Mouse (Mus musculus): ENCODE results near the gene Arap1. TPM values are rescaled to one million over a fixed set of nuclear protein-coding genes. Genes with fewer than 3 reads are reported as not detected.
A peak's percentile ranks its signal among the peaks of the same experiment; 100 is the strongest.

Arap1 gene
- polyA plus RNA-seq, 1 experiment from 2014 or later, result 7.0 TPM

GRCm38 (mm10) chr7:101427736-101428135, 79.9 kb downstream of the Arap1 start:
- no peaks in the 10 kb centered on the region for H3K36me3 ChIP-seq
- no peak overlapping the region for H3K27ac ChIP-seq (replicated peaks)
- H3K4me2 ChIP-seq (replicated peaks), result no peak overlapping the region
- 4% methylated on average over 2 of the region's 2 CpGs for WGBS
- no peak overlapping the region for H3K9ac ChIP-seq (replicated peaks)
- no peaks in the 10 kb centered on the region for H3K9me3 ChIP-seq
- ATAC-seq (replicated peaks), result no peak
- H3K4me3 ChIP-seq, result no peak overlapping the region
- peaks cover 37% of the 10 kb centered on the region for H3K4me1 ChIP-seq
- H3K27me3 ChIP-seq, result no peaks in the 10 kb centered on the region

GRCm38 (mm10) chr7:101435038-101435437, 87.2 kb downstream of the Arap1 start:
- Histone ChIP-seq H3K27me3 (no peaks in the 10 kb centered on the region), H3K4me3 (no peak overlapping the region), H3K36me3 (no peaks in the 10 kb centered on the region), H3K4me1 (no peaks in the 10 kb centered on the region), H3K4me2 (replicated peaks) (no peak overlapping the region), H3K27ac (replicated peaks) (no peak overlapping the region), H3K9ac (replicated peaks) (no peak overlapping the region), H3K9me3 (no peaks in the 10 kb centered on the region)
- WGBS, result 26% methylated on average over 6 of the region's 6 CpGs
- no peak; the same call in 1 of the 2 replicates for ATAC-seq (replicated peaks)

- Histone ChIP-seq H3K27me3 (no peaks in the 10 kb centered on the region), H3K27ac (replicated peaks) (no peak overlapping the region), H3K4me2 (replicated peaks) (no peak overlapping the region), H3K9me3 (no peaks in the 10 kb centered on the region), H3K4me3 (no peak overlapping the region), H3K36me3 (no peaks in the 10 kb centered on the region), H3K4me1 (no peaks in the 10 kb centered on the region), H3K9ac (replicated peaks) (no peak overlapping the region)
- no peak for ATAC-seq (replicated peaks)
- WGBS, result 18% methylated on average over 1 of the region's 1 CpGs
Measured at GRCm38 (mm10) chr7:101437876-101438275, 90.0 kb downstream of the Arap1 start.

- no peaks in the 10 kb centered on the region for H3K27me3 ChIP-seq
- no peak overlapping the region for H3K4me2 ChIP-seq (replicated peaks)
- H3K4me3 ChIP-seq, result no peak overlapping the region
- WGBS, result 57% methylated on average over 10 of the region's 10 CpGs
- no peaks in the 10 kb centered on the region for H3K36me3 ChIP-seq
- no peaks in the 10 kb centered on the region for H3K9me3 ChIP-seq
- H3K27ac ChIP-seq (replicated peaks), result peak overlapping the region; percentile 4; the same call in 1 of the 2 replicates
- no peak overlapping the region for H3K9ac ChIP-seq (replicated peaks)
- ATAC-seq (replicated peaks), result peak; percentile 44; the same call in 1 of the 2 replicates
- no peaks in the 10 kb centered on the region for H3K4me1 ChIP-seq
Measured at GRCm38 (mm10) chr7:101443093-101443492, 95.2 kb downstream of the Arap1 start.

- Histone ChIP-seq H3K4me3 (no peak overlapping the region), H3K27ac (replicated peaks) (no peak overlapping the region), H3K4me2 (replicated peaks) (no peak overlapping the region), H3K27me3 (no peaks in the 10 kb centered on the region), H3K9ac (replicated peaks) (no peak overlapping the region), H3K36me3 (no peaks in the 10 kb centered on the region), H3K4me1 (no peaks in the 10 kb centered on the region), H3K9me3 (no peaks in the 10 kb centered on the region)
- no peak for ATAC-seq (replicated peaks)
- WGBS, result 76% methylated on average over 4 of the region's 4 CpGs
Measured at GRCm38 (mm10) chr7:101444211-101444610, 96.3 kb downstream of the Arap1 start.

- no peak overlapping the region for H3K4me2 ChIP-seq (replicated peaks)
- 0 out of 2 replicates have a peak, but pooled peaks have one; percentile 1 for ATAC-seq (replicated peaks)
Measured at GRCm38 (mm10) chr7:101449855-101450254, 102.0 kb downstream of the Arap1 start.

GRCm38 (mm10) chr7:101450422-101451401, 102.8 kb downstream of the Arap1 start:
- under 1% methylated on average over 68 of the region's 68 CpGs for WGBS
- Histone ChIP-seq H3K9me3 (no peaks in the 10 kb centered on the region), H3K4me2 (replicated peaks) (peak overlapping the region; percentile 98), H3K27ac (replicated peaks) (no peak overlapping the region), H3K27me3 (peaks cover 14% of the 10 kb centered on the region; the same call in 1 of the 2 replicates), H3K4me1 (peaks cover 18% of the 10 kb centered on the region), H3K4me3 (peak overlapping the region; percentile 54), H3K36me3 (no peaks in the 10 kb centered on the region), H3K9ac (replicated peaks) (peak overlapping the region; percentile 58)
- peak; percentile 86 for ATAC-seq (replicated peaks)

More at GRCm38 (mm10) chr7:101449855-101450254, 102.0 kb downstream of the Arap1 start:
- Histone ChIP-seq H3K4me3 (no peak overlapping the region), H3K9me3 (no peaks in the 10 kb centered on the region), H3K4me1 (peaks cover 18% of the 10 kb centered on the region), H3K36me3 (no peaks in the 10 kb centered on the region), H3K27ac (replicated peaks) (no peak overlapping the region), H3K9ac (replicated peaks) (no peak overlapping the region), H3K27me3 (peaks cover 14% of the 10 kb centered on the region; the same call in 1 of the 2 replicates)
- WGBS, result 39% methylated on average over 3 of the region's 3 CpGs

- peak overlapping the region; percentile 98 for H3K4me2 ChIP-seq (replicated peaks)
- H3K27ac ChIP-seq (replicated peaks), result no peak overlapping the region
- WGBS, result 90% methylated on average over 3 of the region's 3 CpGs
- H3K9me3 ChIP-seq, result no peaks in the 10 kb centered on the region
- no peak overlapping the region for H3K9ac ChIP-seq (replicated peaks)
- no peak for ATAC-seq (replicated peaks)
- H3K4me3 ChIP-seq, result peak overlapping the region; percentile 54
- H3K27me3 ChIP-seq, result peaks cover 14% of the 10 kb centered on the region; the same call in 1 of the 2 replicates
- H3K36me3 ChIP-seq, result no peaks in the 10 kb centered on the region
- H3K4me1 ChIP-seq, result peaks cover 25% of the 10 kb centered on the region
Measured at GRCm38 (mm10) chr7:101452669-101453068, 104.8 kb downstream of the Arap1 start.

GRCm38 (mm10) chr7:101453296-101453695, 105.4 kb downstream of the Arap1 start:
- Histone ChIP-seq H3K9me3 (no peaks in the 10 kb centered on the region), H3K9ac (replicated peaks) (no peak overlapping the region), H3K4me1 (peaks cover 26% of the 10 kb centered on the region), H3K27ac (replicated peaks) (no peak overlapping the region), H3K36me3 (no peaks in the 10 kb centered on the region), H3K27me3 (peaks cover 14% of the 10 kb centered on the region; the same call in 1 of the 2 replicates), H3K4me2 (replicated peaks) (peak overlapping the region; percentile 98), H3K4me3 (peak overlapping the region; percentile 54)
- no peak for ATAC-seq (replicated peaks)
- WGBS, result 69% methylated on average over 3 of the region's 3 CpGs

GRCm38 (mm10) chr7:101453725-101454124, 105.9 kb downstream of the Arap1 start:
- H3K9me3 ChIP-seq, result no peaks in the 10 kb centered on the region
- no peaks in the 10 kb centered on the region for H3K36me3 ChIP-seq
- no peak for ATAC-seq (replicated peaks)
- 18% methylated on average over 8 of the region's 8 CpGs for WGBS
- peak overlapping the region; percentile 98 for H3K4me2 ChIP-seq (replicated peaks)
- H3K4me1 ChIP-seq, result peaks cover 29% of the 10 kb centered on the region
- no peak overlapping the region for H3K27ac ChIP-seq (replicated peaks)
- H3K9ac ChIP-seq (replicated peaks), result no peak overlapping the region
- H3K4me3 ChIP-seq, result no peak overlapping the region
- peaks cover 14% of the 10 kb centered on the region; the same call in 1 of the 2 replicates for H3K27me3 ChIP-seq

GRCm38 (mm10) chr7:101454479-101454878, 106.6 kb downstream of the Arap1 start:
- WGBS, result 79% methylated on average over 9 of the region's 9 CpGs
- no peak for ATAC-seq (replicated peaks)
- Histone ChIP-seq H3K4me2 (replicated peaks) (no peak overlapping the region), H3K27me3 (peaks cover 14% of the 10 kb centered on the region; the same call in 1 of the 2 replicates), H3K4me3 (no peak overlapping the region), H3K9me3 (no peaks in the 10 kb centered on the region), H3K4me1 (peaks cover 29% of the 10 kb centered on the region), H3K27ac (replicated peaks) (no peak overlapping the region), H3K9ac (replicated peaks) (no peak overlapping the region), H3K36me3 (no peaks in the 10 kb centered on the region)

GRCm38 (mm10) chr7:101455141-101455540, 107.3 kb downstream of the Arap1 start:
- WGBS, result 76% methylated on average over 6 of the region's 6 CpGs
- peaks cover 34% of the 10 kb centered on the region for H3K4me1 ChIP-seq
- H3K9me3 ChIP-seq, result no peaks in the 10 kb centered on the region
- no peak overlapping the region for H3K4me3 ChIP-seq
- no peak overlapping the region for H3K9ac ChIP-seq (replicated peaks)
- peaks cover 14% of the 10 kb centered on the region; the same call in 1 of the 2 replicates for H3K27me3 ChIP-seq
- H3K4me2 ChIP-seq (replicated peaks), result no peak overlapping the region
- ATAC-seq (replicated peaks), result no peak
- no peak overlapping the region for H3K27ac ChIP-seq (replicated peaks)
- no peaks in the 10 kb centered on the region for H3K36me3 ChIP-seq

All from forebrain, embryonic 15.5 days (tissue).